Mouse (Mus musculus) layer of hippocampus, adult 18-20 months (tissue): Measurements from ENCODE around the gene Togaram1. TPM values are rescaled to one million over a fixed set of nuclear protein-coding genes. Genes with fewer than 3 reads are reported as not detected.

Experiments
- DNase-seq, 2 experiments: peaks; one replicate each; pipeline ENCODE4 v3.0.0; 2022; ENCODE audit warnings: low spot score in 2 of 2
- long read RNA-seq: library from polyadenylated mRNA; stranded (forward); transcript quantifications from one replicate; pipeline ENCODE4 v2.0.0, GENCODE M21; 2021
- total RNA-seq, 2 experiments: library from RNA; stranded (reverse); gene quantifications; 2 replicates each; pipeline ENCODE4 v1.2.3; 2021

Gene Togaram1
- total RNA-seq, result 10 to 100 TPM; 50.7 to 52.4 TPM
- long read RNA-seq, full-length matches to known transcripts, result 19 of 23 reads
- long read RNA-seq, partial matches to known transcripts, result 2 of 23 reads
- long read RNA-seq, other reads (novel, unspliced or antisense), result 2 of 23 reads

GRCm38 (mm10) chr12:64965124-64966026 lies at the start of gene Togaram1, which contains the start of gene Klhl28:
Gene Togaram1 (plus strand): TSS chr12:64965804.
Gene Klhl28 (minus strand): TSS chr12:64965534.
- DNase-seq, result peak; percentile 99 to 100

DNA sequence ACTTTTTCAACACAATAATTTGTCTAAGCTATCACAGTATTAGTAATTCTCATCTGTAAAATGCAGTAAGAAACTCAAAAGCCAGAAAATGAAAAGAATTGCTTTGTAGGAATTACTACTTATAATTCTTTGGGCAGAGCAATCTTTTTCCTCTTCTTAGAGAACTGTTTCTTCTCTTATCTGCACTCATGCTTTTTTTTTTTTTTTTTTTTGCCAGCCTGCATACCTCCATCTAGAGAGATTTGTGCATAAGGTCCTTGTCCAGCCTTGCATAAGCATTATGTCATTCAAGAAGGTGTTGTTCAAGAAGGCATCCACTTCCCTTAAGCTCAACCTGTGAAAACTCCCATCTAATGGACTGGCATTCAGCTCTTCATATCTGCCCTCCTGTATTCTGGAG lies 48.9 kb upstream of the Togaram1 start:
- no peak for DNase-seq

- peak; percentile 91 to 96 for DNase-seq
These were observed 47.8 kb upstream of the Togaram1 start, which contains the start of gene Gm527 for GRCm38 (mm10) chr12:64917578-64918471. Gene Gm527 (plus strand): TSS chr12:64917906.

DNA sequence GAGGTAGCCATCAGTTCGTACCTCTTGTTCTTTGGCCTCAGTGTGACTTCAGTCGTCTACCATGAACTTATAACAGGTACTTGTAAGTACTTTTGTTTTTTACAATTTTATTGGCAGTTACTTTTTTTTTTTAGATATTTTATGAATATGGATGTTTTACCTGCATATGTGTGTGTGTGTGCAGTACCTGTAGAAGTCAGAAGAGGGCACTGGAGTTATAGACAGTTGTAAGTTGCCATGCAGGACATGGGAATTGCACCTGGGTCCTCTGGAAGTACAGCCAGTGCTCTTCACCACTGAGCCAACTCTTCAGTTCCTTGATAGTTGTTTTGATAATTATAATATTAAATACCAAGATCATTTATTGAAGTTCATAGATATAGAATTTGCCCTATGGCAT lies 28.1 kb upstream of the Togaram1 start:
- no peak for DNase-seq

GRCm38 (mm10) chr12:64964560-64964959 lies 1.0 kb upstream of the Togaram1 start:
- no peak for DNase-seq

DNA sequence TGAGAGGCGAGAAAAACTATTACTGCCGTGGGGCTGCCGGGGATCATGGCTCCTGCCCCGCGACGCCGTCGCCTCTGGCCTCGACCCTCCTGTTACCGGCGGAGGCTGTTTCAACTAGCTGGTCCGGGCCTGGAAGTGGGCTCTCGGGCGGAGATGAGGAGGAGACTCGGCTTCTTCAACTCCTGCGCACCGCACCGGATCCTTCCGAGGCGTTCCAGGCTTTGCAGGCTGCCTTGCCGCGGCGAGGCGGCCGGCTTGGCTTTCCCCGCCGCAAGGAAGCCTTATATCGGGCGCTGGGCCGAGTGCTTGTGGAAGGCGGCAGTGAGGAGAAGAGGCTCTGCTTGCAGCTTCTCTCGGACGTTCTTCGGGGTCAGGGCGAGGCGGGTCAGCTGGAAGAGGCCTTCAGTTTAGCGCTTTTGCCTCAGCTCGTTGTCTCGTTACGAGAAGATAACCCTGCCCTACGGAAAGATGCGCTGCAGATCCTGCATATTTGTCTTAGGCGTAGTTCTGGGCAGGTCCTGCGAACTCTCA lies 562 bp downstream of the Togaram1 start:
- peak; percentile 19 to 23 for DNase-seq

- DNase-seq, result no peak
These were observed 1.2 kb downstream of the Togaram1 start for GRCm38 (mm10) chr12:64966652-64967435.

GRCm38 (mm10) chr12:64967470-64967869 lies 1.9 kb downstream of the Togaram1 start:
- DNase-seq, result no peak

DNA sequence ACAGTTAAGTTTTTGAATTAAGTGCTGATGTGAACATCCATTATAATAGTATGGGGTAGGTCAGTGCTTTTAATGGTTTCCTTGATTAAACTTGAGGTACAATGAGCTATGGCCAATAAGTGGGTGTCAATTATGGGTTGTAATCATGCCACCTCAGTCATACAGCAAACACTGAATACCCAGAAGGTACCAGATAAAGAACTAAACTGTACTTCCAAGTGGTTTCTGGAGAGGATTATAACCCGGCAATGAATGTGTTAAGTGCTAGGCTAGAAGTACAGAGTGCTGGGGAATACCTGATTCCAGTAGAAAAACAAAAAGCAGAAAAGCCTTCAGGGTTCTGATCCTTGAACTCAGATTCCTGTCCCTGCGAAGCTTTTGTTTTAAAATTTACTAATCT lies 2.5 kb downstream of the Togaram1 start:
- no peak for DNase-seq

GRCm38 (mm10) chr12:64971399-64971798 lies 5.8 kb downstream of the Togaram1 start:
- DNase-seq, result no peak

GRCm38 (mm10) chr12:64972063-64972462 lies 6.5 kb downstream of the Togaram1 start:
- DNase-seq, result no peak

GRCm38 (mm10) chr12:64975558-64975957 lies 10.0 kb downstream of the Togaram1 start:
- DNase-seq, result no peak

GRCm38 (mm10) chr12:64976191-64976590 lies 10.6 kb downstream of the Togaram1 start:
- no peak for DNase-seq

DNA sequence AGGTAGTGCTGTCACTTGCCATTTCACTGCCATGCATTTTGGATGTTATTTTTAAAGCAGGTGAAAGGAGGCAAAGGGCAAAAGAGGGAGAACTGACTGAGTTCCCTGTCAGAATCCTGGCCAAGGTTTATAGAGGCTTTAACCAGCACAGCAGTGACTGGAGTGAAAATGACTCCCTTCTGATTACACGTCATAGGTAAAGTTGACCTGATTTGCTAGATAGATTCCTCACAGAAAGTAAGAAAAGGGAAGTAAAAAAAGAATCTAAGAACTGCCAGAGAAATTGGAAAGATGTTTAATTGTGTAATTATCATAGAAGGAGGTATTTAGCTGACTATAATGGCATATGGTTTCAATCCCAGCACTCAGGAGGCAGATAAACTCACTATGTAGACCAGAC lies 11.9 kb downstream of the Togaram1 start:
- DNase-seq, result no peak

- no peak for DNase-seq
These were observed 42.1 kb downstream of the Togaram1 start for GRCm38 (mm10) chr12:65007725-65008124.

GRCm38 (mm10) chr12:65022842-65023241 lies 57.2 kb downstream of the Togaram1 start:
- no peak for DNase-seq

- no peak for DNase-seq
These were observed 70.2 kb downstream of the Togaram1 start for GRCm38 (mm10) chr12:65035839-65036189.

DNA sequence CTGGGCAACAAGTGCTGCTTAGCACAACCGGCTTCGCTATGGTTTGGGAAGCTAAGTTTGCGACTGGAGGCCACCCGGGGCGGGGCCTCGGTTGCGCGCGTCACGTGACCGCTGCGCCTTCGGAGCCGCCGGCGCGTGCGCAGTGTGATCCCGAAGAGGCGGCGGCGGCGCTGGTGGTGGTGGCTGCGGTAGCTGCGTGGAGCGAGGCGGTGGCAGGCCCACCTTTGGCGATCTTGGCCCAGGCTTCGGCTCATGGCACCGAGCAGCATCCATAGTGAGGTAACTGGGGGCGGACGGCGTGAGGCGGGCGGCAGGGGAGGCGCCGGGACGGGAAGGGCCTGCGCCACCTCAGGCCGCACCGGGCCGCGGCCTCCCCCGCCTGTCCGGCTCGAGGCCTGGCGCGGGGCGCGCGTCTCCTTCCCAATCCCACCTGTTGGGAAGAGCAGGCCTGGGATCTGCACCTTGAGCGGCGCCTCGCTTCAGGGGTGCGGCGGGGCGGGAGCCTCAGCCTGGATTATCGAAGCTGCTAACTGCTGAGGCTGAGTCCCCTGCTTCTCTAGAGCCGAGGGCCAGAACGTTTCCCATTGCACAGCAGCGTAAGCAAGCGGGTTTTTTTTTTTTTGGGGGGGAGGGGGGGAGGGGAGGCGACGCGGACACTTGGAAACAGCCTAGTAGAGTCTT lies 70.7 kb downstream of the Togaram1 start, which contains the start of gene Prpf39:
Prpf39 (plus strand) TSS at position 144 of the 681 bp plus-strand sequence.
- DNase-seq, result peak; percentile 82 to 94

DNA sequence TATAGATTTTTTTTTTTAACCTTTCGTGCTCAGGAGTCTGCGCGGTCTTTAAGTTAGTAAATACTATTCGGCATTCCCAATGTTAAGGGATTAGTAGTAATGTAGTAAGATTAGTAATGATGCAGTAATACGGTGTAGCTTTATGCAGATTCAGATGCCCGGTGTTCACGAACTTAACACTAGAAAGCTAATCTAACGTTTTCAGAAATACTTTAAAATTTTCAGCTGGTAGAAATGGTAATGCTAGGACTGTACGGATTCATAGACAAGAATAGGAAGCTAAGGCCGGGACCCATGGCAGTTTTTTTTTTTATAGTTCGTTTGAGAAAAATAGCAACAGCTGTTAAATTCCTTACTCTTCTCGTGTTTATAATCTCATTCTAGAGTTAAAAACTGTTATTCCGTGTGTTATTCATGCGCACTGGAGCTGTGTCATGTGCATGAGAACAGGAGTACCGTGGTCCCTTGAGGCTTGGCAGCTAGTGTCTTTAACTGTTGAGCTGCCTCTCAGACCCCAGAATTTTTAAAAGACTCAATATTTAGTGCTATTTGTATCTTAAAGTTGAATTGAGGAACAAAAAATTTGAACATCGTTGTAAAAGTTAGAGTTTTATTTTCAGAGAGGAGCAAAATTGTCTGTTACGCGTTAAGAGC lies 71.4 kb downstream of the Togaram1 start:
- DNase-seq, result no peak
